ENCODE assay signal across 15 mouse cellular contexts in the genomic region with DNA sequence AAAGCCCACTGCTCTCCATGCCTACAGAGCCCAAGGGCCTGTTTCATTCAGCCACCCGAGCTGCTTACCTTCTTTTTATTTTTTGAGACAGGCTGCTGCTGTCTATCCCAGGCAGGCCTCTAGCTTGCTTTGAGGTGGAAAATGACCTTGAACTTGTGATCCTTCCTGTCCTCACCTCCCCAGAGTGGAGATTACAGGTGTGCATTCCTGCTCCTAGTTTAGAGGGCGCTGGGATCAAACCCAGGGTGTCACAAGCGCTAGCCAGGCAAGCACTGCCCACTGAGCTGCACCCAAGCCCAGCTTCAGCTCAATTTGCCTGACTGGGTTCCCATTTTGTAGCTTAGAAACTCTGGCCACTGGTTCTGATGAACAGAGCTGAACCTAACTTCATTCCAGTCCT. TPM values are rescaled to one million over a fixed set of nuclear protein-coding genes. Genes with fewer than 3 reads are reported as not detected.
DNase-seq lines count a peak whose midpoint lies in the region; ATAC-seq and TF ChIP-seq lines count a peak whose summit lies in the region.
"Had no signal": no experiment of that assay in that cellular context is flagged by ENCODE, and none has a peak within 500 bp of the region (broad histone marks: within the 10 kb centered on the region; RNA-seq: fewer than 3 reads in every experiment).

No protein-coding gene starts in this region.

- no peak for TF ChIP-seq EP300 in heart, adult 2 months (IDR thresholded peaks at IDR 0.05; ENCODE audit: insufficient read depth, low read depth, low read length)

- TF ChIP-seq CTCF in heart, adult 2 months (IDR thresholded peaks at IDR 0.05) = no peak

- no peak overlapping the region for H3K9ac ChIP-seq in heart, adult 2 months (ENCODE audit: low read depth, low read length)
- H3K9ac ChIP-seq in kidney, embryonic 16.5 days (replicated peaks; ENCODE audit: low read length) = no peak overlapping the region
- H3K9ac ChIP-seq in intestine, embryonic 16.5 days (ENCODE audit: low read depth, low read length) = no peak overlapping the region
- H3K9ac ChIP-seq: neural tube, embryonic 13.5 days had no signal

- intact Hi-C loops in heart, adult 2 months (cut with DNase I) = no loop called here
- intact Hi-C loops in heart, postnatal 14 days (cut with DNase I) = no loop called here

- H3K36me3 ChIP-seq in heart, adult 2 months (ENCODE audit: control insufficient read depth, insufficient read depth, low read length) = no peaks in the 10 kb centered on the region
- no peaks in the 10 kb centered on the region for H3K36me3 ChIP-seq in kidney, embryonic 16.5 days (ENCODE audit: insufficient read depth, low read length)
- no peaks in the 10 kb centered on the region for H3K36me3 ChIP-seq in intestine, embryonic 16.5 days (ENCODE audit: control insufficient read depth, insufficient read depth, low read length)

- no peak for DNase-seq in heart, adult 2 months
- DNase-seq in heart, postnatal 14 days = no peak
- no peak for DNase-seq in kidney, postnatal 14 days
- peak; percentile 65 for DNase-seq in R1 (ENCODE audit: low read depth, low spot score)
- DNase-seq in cerebellum, adult 11-12 months = no peak
- DNase-seq: left cerebral cortex, postnatal 4 days; lung, postnatal 14 days; thymus, postnatal 36 days had no signal

- peak overlapping the region; percentile 22; the same call in 1 of the 2 replicates for H3K27ac ChIP-seq in heart, adult 2 months
- H3K27ac ChIP-seq in kidney, embryonic 16.5 days (ENCODE audit: low read length) = peak overlapping the region; percentile 77
- H3K27ac ChIP-seq in intestine, embryonic 16.5 days (ENCODE audit: low read length) = peak overlapping the region; percentile 4; the same call in 1 of the 2 replicates
- H3K27ac ChIP-seq: neural tube, embryonic 13.5 days had no signal

- TF ChIP-seq POLR2A in heart, adult 2 months (IDR thresholded peaks at IDR 0.05; ENCODE audit: insufficient read depth, low read depth, low read length) = no peak

- 70% methylated on average over 3 of the region's 3 CpGs for WGBS in heart, adult 2 months
- WGBS in kidney, embryonic 16.5 days = 58% methylated on average over 3 of the region's 3 CpGs
- 57% methylated on average over 3 of the region's 3 CpGs for WGBS in intestine, embryonic 16.5 days

- H3K4me2 ChIP-seq in kidney, embryonic 16.5 days (replicated peaks; ENCODE audit: low read depth, low read length) = no peak overlapping the region
- H3K4me2 ChIP-seq in intestine, embryonic 16.5 days (ENCODE audit: low read depth, low read length) = no peak overlapping the region
- H3K4me2 ChIP-seq: neural tube, embryonic 13.5 days had no signal

- peaks cover 3% of the 10 kb centered on the region; the same call in 1 of the 2 replicates for H3K4me1 ChIP-seq in heart, adult 2 months (ENCODE audit: control insufficient read depth, insufficient read depth, low read length)
- H3K4me1 ChIP-seq in kidney, embryonic 16.5 days (ENCODE audit: insufficient read depth, low read length) = peaks cover 20% of the 10 kb centered on the region
- peaks cover 16% of the 10 kb centered on the region for H3K4me1 ChIP-seq in intestine, embryonic 16.5 days (ENCODE audit: control insufficient read depth, insufficient read depth, low read length)

- H3K4me3 ChIP-seq in heart, adult 2 months = no peak overlapping the region
- no peak overlapping the region for H3K4me3 ChIP-seq in kidney, embryonic 16.5 days (ENCODE audit: low read length)
- H3K4me3 ChIP-seq in intestine, embryonic 16.5 days (ENCODE audit: low read length) = no peak overlapping the region
- H3K4me3 ChIP-seq: erythroblast, embryonic 14.5 days; layer of hippocampus, adult 2 months; neural tube, embryonic 13.5 days had no signal

- no peaks in the 10 kb centered on the region for H3K9me3 ChIP-seq in kidney, embryonic 16.5 days (ENCODE audit: low read length)
- H3K9me3 ChIP-seq in intestine, embryonic 16.5 days (ENCODE audit: control insufficient read depth, low read length) = no peaks in the 10 kb centered on the region
- H3K9me3 ChIP-seq: neural tube, embryonic 13.5 days had no signal

- ATAC-seq in kidney, embryonic 16.5 days (ENCODE audit: low FRiP score, low TSS enrichment) = no peak
- ATAC-seq in intestine, embryonic 16.5 days = peak; percentile 10; the same call in 1 of the 2 replicates
- ATAC-seq: midbrain, embryonic 16.5 days; Patski had no signal

- H3K27me3 ChIP-seq in heart, adult 2 months (ENCODE audit: control insufficient read depth, insufficient read depth, low read length) = no peaks in the 10 kb centered on the region
- H3K27me3 ChIP-seq in kidney, embryonic 16.5 days (ENCODE audit: insufficient read depth, low read length) = no peaks in the 10 kb centered on the region
- H3K27me3 ChIP-seq in intestine, embryonic 16.5 days (replicated peaks; ENCODE audit: control insufficient read depth, insufficient read depth, low read length) = no peaks in the 10 kb centered on the region
- H3K27me3 ChIP-seq: neural tube, embryonic 13.5 days; Patski had no signal

- H3K79me2 ChIP-seq in heart, adult 2 months (replicated peaks; ENCODE audit: control insufficient read depth, insufficient read depth, low read length) = no peaks in the 10 kb centered on the region

RNA-seq across cellular contexts. Expression of gene Strn3, which starts 44.7 kb away (rescaled TPM):
- total RNA-seq in heart, adult 2 months (2021) = 100 to 1,000 TPM; 106 to 114 TPM
- 24.6 and 57.9 TPM in 2 replicates for polyA plus RNA-seq in heart, adult 2 months (2012; rRNA removed)
- total RNA-seq in heart, postnatal 14 days (2021) = 10 to 100 TPM; 87.4 to 93.9 TPM
- polyA plus RNA-seq in kidney, embryonic 16.5 days (2015; fragmentation: Nextera tagmentation; extraction: Ambion mirVana) = 38.5 and 41.8 TPM in 2 replicates
- polyA plus RNA-seq in intestine, embryonic 16.5 days (2015; fragmentation: Nextera tagmentation; extraction: Ambion mirVana) = 14.5 and 25.2 TPM in 2 replicates

RNA-seq across cellular contexts. Expression of gene Ap4s1, which starts 45.5 kb away (rescaled TPM):
- 10 to 100 TPM; 52.0 to 65.4 TPM for total RNA-seq in heart, adult 2 months (2021)
- 20.4 and 31.1 TPM in 2 replicates for polyA plus RNA-seq in heart, adult 2 months (2012; rRNA removed)
- total RNA-seq in heart, postnatal 14 days (2021) = 10 to 100 TPM; 43.4 to 43.8 TPM
- polyA plus RNA-seq in kidney, embryonic 16.5 days (2015; fragmentation: Nextera tagmentation; extraction: Ambion mirVana) = 28.3 and 30.0 TPM in 2 replicates
- polyA plus RNA-seq in intestine, embryonic 16.5 days (2015; fragmentation: Nextera tagmentation; extraction: Ambion mirVana) = 20.7 and 21.1 TPM in 2 replicates

Comparison
In these comparisons a context has a peak if more than half of its experiments do, and no peak if none do; other contexts are left out.
1. H3K27ac ChIP-seq: peak in every context shown above with its lines; median percentile 77 in kidney, embryonic 16.5 days; 22 in heart, adult 2 months; 4 in intestine, embryonic 16.5 days.